Mouse (Mus musculus): ENCODE measurements around the gene Pdia5.

GRCm38 (mm10) chr16:35403356-35403755, 87.3 kb downstream of the Pdia5 start:
- TF ChIP-seq CTCF (IDR thresholded peaks at IDR 0.05; ENCODE audit: insufficient read depth, low read length), result no peak
- TF ChIP-seq POLR2A (IDR thresholded peaks at IDR 0.05; ENCODE audit: borderline replicate concordance, extremely low read depth, low read depth, low read length), result no peak
